Mouse (Mus musculus) lung, postnatal 0 days (tissue): ENCODE measurements around the gene Wbp1.

ENCODE experiments used
- CTCF ChIP-seq: IDR thresholded peaks from 2 replicates; pipeline ENCODE4 v1.5.1; 2016; ENCODE audit warnings: antibody characterized with exemption, mild to moderate bottlenecking
- EP300 ChIP-seq: IDR thresholded peaks from 2 replicates; pipeline ENCODE4 v1.6.1; 2016; ENCODE audit warnings: antibody characterized with exemption, mild to moderate bottlenecking, control low read depth

GRCm38 (mm10) chr6:83077630-83078323, 43.6 kb downstream of the Wbp1 start, which contains the start of gene Pcgf1:
- TF ChIP-seq CTCF (no peak), EP300 (no peak)
